In the genomic region with DNA sequence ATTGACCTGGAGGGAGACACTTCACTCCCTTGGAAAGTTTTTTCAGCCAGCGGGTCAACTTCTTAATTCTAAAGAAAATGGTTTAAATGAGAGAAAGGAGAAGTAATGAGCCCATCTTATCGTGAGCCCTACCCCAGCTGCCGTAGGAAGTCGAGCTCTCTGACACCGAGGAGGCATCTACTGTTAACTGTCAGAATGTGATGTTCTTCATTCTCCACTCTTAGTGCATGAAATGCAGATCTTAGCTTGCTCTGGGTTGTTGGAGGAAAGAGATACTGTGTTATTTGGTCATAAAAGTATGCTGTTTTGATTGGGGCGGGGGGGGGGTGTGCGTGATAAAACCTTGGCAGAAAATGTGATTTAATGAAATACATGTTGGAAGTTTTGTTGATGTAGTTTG, we compare ENCODE assay signal across 27 mouse cellular contexts.
DNase-seq lines count a peak whose midpoint lies in the region; ATAC-seq lines count a peak whose summit lies in the region.
"Had no signal": no experiment of that assay in that cellular context is flagged by ENCODE, and none has a peak within 500 bp of the region (broad histone marks: within the 10 kb centered on the region; RNA-seq: fewer than 3 reads in every experiment).

No protein-coding gene starts in this region.

- H3K36me3 ChIP-seq in forebrain, embryonic 10.5 days (replicated peaks): peaks cover 3% of the 10 kb centered on the region
- H3K36me3 ChIP-seq in forebrain, embryonic 16.5 days (ENCODE audit: control insufficient read depth, insufficient read depth): no peaks in the 10 kb centered on the region
- no peaks in the 10 kb centered on the region for H3K36me3 ChIP-seq in limb, embryonic 12.5 days
- no peaks in the 10 kb centered on the region for H3K36me3 ChIP-seq in limb, embryonic 10.5 days
- no peaks in the 10 kb centered on the region for H3K36me3 ChIP-seq in embryonic facial prominence, embryonic 15.5 days
- H3K36me3 ChIP-seq in liver, embryonic 11.5 days (ENCODE audit: control insufficient read depth, insufficient read depth, low read length): no peaks in the 10 kb centered on the region
- H3K36me3 ChIP-seq: G1E; liver, embryonic 13.5 days; neural tube, embryonic 12.5 days had no signal

- 66% methylated on average over 7 of the region's 7 CpGs for WGBS in forebrain, embryonic 10.5 days
- 82% methylated on average over 7 of the region's 7 CpGs for WGBS in forebrain, embryonic 16.5 days
- WGBS in limb, embryonic 12.5 days: 36% methylated on average over 7 of the region's 7 CpGs
- WGBS in limb, embryonic 10.5 days: 60% methylated on average over 7 of the region's 7 CpGs
- 31% methylated on average over 7 of the region's 7 CpGs for WGBS in embryonic facial prominence, embryonic 15.5 days
- 50% methylated on average over 7 of the region's 7 CpGs for WGBS in liver, embryonic 11.5 days

- H3K9me3 ChIP-seq in forebrain, embryonic 10.5 days: no peaks in the 10 kb centered on the region
- no peaks in the 10 kb centered on the region for H3K9me3 ChIP-seq in forebrain, embryonic 16.5 days (ENCODE audit: control insufficient read depth, low read length)
- no peaks in the 10 kb centered on the region for H3K9me3 ChIP-seq in limb, embryonic 12.5 days
- H3K9me3 ChIP-seq in limb, embryonic 10.5 days (replicated peaks): no peaks in the 10 kb centered on the region
- no peaks in the 10 kb centered on the region for H3K9me3 ChIP-seq in embryonic facial prominence, embryonic 15.5 days (replicated peaks)
- no peaks in the 10 kb centered on the region for H3K9me3 ChIP-seq in liver, embryonic 11.5 days (ENCODE audit: control insufficient read depth, low read length)
- H3K9me3 ChIP-seq: G1E; liver, embryonic 13.5 days; neural tube, embryonic 12.5 days had no signal

- no peak for ATAC-seq in forebrain, embryonic 16.5 days
- ATAC-seq in limb, embryonic 12.5 days (ENCODE audit: insufficient number of reproducible peaks, insufficient read depth, low FRiP score, low TSS enrichment, low read depth): no peak
- no peak for ATAC-seq in embryonic facial prominence, embryonic 15.5 days (ENCODE audit: insufficient number of reproducible peaks, low FRiP score, low TSS enrichment, low read depth)
- ATAC-seq in neutrophil, adult 5-6 weeks (ENCODE audit: extremely low read depth, insufficient number of reproducible peaks, low FRiP score, poor library complexity, severe bottlenecking): peak; percentile 34; the same call in 1 of the 2 replicates
- no peak for ATAC-seq in liver, embryonic 11.5 days (replicated peaks; ENCODE audit: low FRiP score)
- ATAC-seq: CD4-positive, CD25-positive, alpha-beta regulatory T cell, adult 4 months; forebrain, postnatal 0 days; intestine, embryonic 16.5 days had no signal

- H3K27ac ChIP-seq in forebrain, embryonic 10.5 days: 0 out of 2 replicates have a peak overlapping the region, but pooled peaks have one; percentile 17
- no peak overlapping the region for H3K27ac ChIP-seq in forebrain, embryonic 16.5 days (ENCODE audit: low read length)
- peak overlapping the region; percentile 46; the same call in 1 of the 2 replicates for H3K27ac ChIP-seq in limb, embryonic 12.5 days
- no peak overlapping the region for H3K27ac ChIP-seq in limb, embryonic 10.5 days
- no peak overlapping the region for H3K27ac ChIP-seq in embryonic facial prominence, embryonic 15.5 days (replicated peaks)
- no peak overlapping the region for H3K27ac ChIP-seq in liver, embryonic 11.5 days (ENCODE audit: low read depth, low read length)
- H3K27ac ChIP-seq: hindbrain, embryonic 14.5 days; liver, embryonic 13.5 days; neural tube, embryonic 12.5 days had no signal

- H3K4me1 ChIP-seq in forebrain, embryonic 10.5 days: peaks cover 70% of the 10 kb centered on the region
- H3K4me1 ChIP-seq in forebrain, embryonic 16.5 days (replicated peaks; ENCODE audit: control insufficient read depth, insufficient read depth, low read length): peaks cover 17% of the 10 kb centered on the region
- H3K4me1 ChIP-seq in limb, embryonic 12.5 days (replicated peaks): peaks cover 73% of the 10 kb centered on the region
- peaks cover 67% of the 10 kb centered on the region for H3K4me1 ChIP-seq in limb, embryonic 10.5 days
- peaks cover 73% of the 10 kb centered on the region for H3K4me1 ChIP-seq in embryonic facial prominence, embryonic 15.5 days
- peaks cover 21% of the 10 kb centered on the region for H3K4me1 ChIP-seq in liver, embryonic 11.5 days (replicated peaks; ENCODE audit: control insufficient read depth, insufficient read depth, low read length)

- H3K27me3 ChIP-seq in forebrain, embryonic 10.5 days (ENCODE audit: poor library complexity, severe bottlenecking): no peaks in the 10 kb centered on the region
- H3K27me3 ChIP-seq in forebrain, embryonic 16.5 days (replicated peaks; ENCODE audit: control insufficient read depth, insufficient read depth, low read length): no peaks in the 10 kb centered on the region
- no peaks in the 10 kb centered on the region for H3K27me3 ChIP-seq in limb, embryonic 12.5 days
- no peaks in the 10 kb centered on the region for H3K27me3 ChIP-seq in limb, embryonic 10.5 days (ENCODE audit: low read depth, poor library complexity, severe bottlenecking)
- no peaks in the 10 kb centered on the region for H3K27me3 ChIP-seq in embryonic facial prominence, embryonic 15.5 days
- H3K27me3 ChIP-seq in liver, embryonic 11.5 days (replicated peaks; ENCODE audit: control insufficient read depth, insufficient read depth, low read length): no peaks in the 10 kb centered on the region
- H3K27me3 ChIP-seq: liver, embryonic 13.5 days; neural tube, embryonic 12.5 days had no signal

- H3K4me2 ChIP-seq in forebrain, embryonic 16.5 days (ENCODE audit: low read length): no peak overlapping the region
- peak overlapping the region; percentile 38 for H3K4me2 ChIP-seq in limb, embryonic 12.5 days
- peak overlapping the region; percentile 1 for H3K4me2 ChIP-seq in embryonic facial prominence, embryonic 15.5 days (replicated peaks)
- H3K4me2 ChIP-seq in liver, embryonic 11.5 days: no peak overlapping the region
- H3K4me2 ChIP-seq: heart, embryonic 11.5 days; hindbrain, embryonic 14.5 days; liver, embryonic 13.5 days; lung, embryonic 14.5 days; midbrain, embryonic 11.5 days; neural tube, embryonic 12.5 days had no signal

- no peak overlapping the region for H3K4me3 ChIP-seq in forebrain, embryonic 10.5 days
- H3K4me3 ChIP-seq in forebrain, embryonic 16.5 days (replicated peaks; ENCODE audit: low read length): no peak overlapping the region
- no peak overlapping the region for H3K4me3 ChIP-seq in limb, embryonic 12.5 days (replicated peaks)
- no peak overlapping the region for H3K4me3 ChIP-seq in limb, embryonic 10.5 days
- no peak overlapping the region for H3K4me3 ChIP-seq in embryonic facial prominence, embryonic 15.5 days (replicated peaks)
- H3K4me3 ChIP-seq in liver, embryonic 11.5 days (ENCODE audit: low read depth, low read length): no peak overlapping the region
- H3K4me3 ChIP-seq: liver, embryonic 13.5 days; neural tube, embryonic 12.5 days had no signal

- DNase-seq in forebrain, embryonic 10.5 days (ENCODE audit: extremely low spot score, low spot score): no peak
- DNase-seq in limb, embryonic 10.5 days (ENCODE audit: low spot score): no peak
- DNase-seq in liver, embryonic 11.5 days (ENCODE audit: low spot score): no peak
- no peak for DNase-seq in lung, postnatal 36 days
- DNase-seq: adrenal gland, postnatal 36 days; cerebellum, adult 11-12 months; cerebellum, postnatal 14 days; forebrain, postnatal 0 days; heart, postnatal 10 days; kidney, postnatal 4 days; layer of hippocampus, adult 9-11 months; liver, embryonic 13.5 days; lung, postnatal 4 days; right cerebral cortex, adult 18-20 months; thymus, postnatal 4 days had no signal

- no peak overlapping the region for H3K9ac ChIP-seq in forebrain, embryonic 16.5 days (replicated peaks; ENCODE audit: low read depth, low read length)
- no peak overlapping the region for H3K9ac ChIP-seq in limb, embryonic 12.5 days (replicated peaks)
- no peak overlapping the region for H3K9ac ChIP-seq in embryonic facial prominence, embryonic 15.5 days
- H3K9ac ChIP-seq in liver, embryonic 11.5 days (ENCODE audit: low read depth, low read length): no peak overlapping the region
- H3K9ac ChIP-seq: forebrain, postnatal 0 days; hindbrain, embryonic 14.5 days; liver, embryonic 13.5 days; lung, embryonic 14.5 days; neural tube, embryonic 12.5 days had no signal

Comparison
In these comparisons a context has a peak if more than half of its experiments do, and no peak if none do; other contexts are left out.
1. H3K27ac ChIP-seq: peak in forebrain, embryonic 10.5 days (single experiment) and limb, embryonic 12.5 days (single experiment); none in forebrain, embryonic 16.5 days (single experiment), limb, embryonic 10.5 days (single experiment), embryonic facial prominence, embryonic 15.5 days (single experiment) and liver, embryonic 11.5 days (single experiment).
2. H3K4me2 ChIP-seq: peak in limb, embryonic 12.5 days (single experiment) and embryonic facial prominence, embryonic 15.5 days (single experiment); none in forebrain, embryonic 16.5 days (single experiment) and liver, embryonic 11.5 days (single experiment).